Mouse (Mus musculus): ENCODE data around the gene Fam166b.

Fam166b gene

DNA sequence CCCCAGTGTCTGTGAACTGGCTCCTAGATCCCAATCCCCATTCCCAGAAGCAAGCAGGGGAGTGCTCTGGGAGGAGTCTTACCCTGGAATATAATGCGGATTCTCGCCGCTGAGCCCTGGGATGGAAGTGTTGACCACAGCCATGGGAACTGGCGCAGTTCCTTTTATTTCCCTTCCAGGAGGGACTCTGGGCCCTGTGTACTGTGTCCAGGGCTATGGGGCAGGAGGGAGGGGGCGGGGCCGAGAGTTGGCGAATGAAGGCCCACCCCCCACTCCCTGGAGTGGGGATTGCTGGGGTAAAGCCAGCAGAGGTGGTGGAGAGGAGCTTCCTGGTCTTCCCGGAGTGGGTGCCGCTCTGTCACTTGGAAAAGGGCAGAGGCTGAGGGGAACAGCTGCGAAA is at the start of gene Fam166b:
Gene Fam166b, minus strand, starts transcription at position 189 of the 400 bp plus-strand sequence.
- DNase-seq (ENCODE audit: extremely low spot score), result peak; percentile 31

DNA sequence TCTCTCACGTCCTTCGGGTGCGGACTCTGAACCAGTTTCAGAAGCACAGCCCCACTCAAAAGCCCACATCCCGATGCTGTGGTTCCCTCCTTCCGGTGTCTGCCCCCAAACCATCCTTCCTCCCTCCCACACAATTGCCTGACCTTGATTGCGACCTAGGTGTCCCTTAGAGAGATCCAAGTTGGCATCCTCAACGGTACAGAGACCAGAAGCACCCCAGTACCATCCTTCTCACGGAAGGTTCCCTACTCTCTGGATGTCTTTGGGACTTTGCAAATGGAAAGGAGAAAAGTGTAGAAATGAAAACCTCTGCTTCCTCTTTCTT is 49.6 kb upstream of the Fam166b start:
- no peak for DNase-seq (ENCODE audit: extremely low spot score)

DNA sequence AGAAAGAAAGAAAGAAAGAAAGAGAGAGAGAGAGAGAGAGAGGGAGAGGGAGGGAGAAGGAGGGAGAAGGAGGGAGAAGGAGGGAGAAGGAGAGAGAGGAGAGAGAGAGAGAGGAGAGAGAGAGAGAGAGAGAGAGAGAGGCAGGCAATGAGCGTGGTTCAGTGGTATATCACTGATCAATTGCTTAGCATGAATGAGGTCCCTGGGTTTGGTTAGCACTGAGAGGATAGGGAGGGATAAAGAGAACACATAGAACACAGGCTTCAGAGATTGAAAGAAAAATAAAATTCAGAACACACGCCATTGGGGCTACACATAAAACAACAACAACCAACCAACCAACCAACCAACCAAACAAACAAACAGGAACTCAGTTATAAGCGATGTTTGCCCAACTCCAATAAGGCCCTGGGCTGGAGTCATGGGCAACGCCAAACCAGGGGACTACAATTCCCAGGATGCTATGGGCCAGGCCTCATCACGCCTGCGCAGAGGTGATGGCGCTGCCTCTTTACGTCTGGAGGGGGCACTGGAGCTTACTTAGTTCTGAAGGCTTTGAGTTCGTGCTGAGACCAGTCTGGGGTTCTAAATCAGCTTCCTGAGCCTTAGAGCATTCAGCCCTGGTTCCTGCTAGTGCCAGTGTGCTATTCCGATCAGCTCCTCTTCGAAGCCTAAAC is 49.1 kb upstream of the Fam166b start:
- DNase-seq (ENCODE audit: extremely low spot score), result peak; percentile 81

DNA sequence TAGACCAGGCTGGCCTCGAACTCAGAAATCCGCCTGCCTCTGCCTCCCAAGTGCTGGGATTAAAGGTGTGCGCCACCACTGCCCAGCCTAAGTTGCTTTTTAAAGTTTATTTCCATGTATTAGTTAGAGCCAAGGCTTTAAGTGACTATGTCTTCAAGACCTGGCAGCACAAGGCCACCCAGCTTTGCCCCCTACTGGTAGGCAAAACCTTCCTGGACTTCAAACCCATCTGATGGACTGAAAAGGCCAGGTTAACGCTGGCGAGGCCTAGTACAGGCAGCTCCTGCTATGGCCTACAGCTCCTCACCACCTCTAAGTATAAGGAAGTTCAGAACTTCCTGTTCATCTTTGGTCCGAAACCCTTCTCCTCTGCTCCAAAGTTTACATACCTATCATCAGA is 47.7 kb upstream of the Fam166b start:
- DNase-seq (ENCODE audit: extremely low spot score), result no peak

DNA sequence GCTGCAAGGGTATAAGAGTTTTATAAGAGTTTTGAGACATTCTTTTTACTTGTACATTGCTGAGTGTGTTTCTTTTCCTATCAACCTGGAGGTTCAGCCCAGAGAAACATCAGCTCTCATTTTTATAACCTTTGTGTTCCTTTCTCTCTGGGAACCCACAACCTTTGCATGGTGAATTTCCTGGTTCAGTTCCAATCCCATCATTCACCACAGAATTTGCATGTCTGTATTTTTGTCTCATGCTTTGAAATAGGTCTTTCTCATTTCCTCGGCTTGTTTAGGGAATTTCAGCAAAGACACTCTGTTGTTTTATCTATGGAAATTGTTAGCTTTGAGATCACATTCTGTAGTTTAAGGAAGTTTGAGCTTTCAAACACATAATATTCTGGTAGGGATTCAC is 44.7 kb upstream of the Fam166b start:
- DNase-seq (ENCODE audit: extremely low spot score), result no peak

DNA sequence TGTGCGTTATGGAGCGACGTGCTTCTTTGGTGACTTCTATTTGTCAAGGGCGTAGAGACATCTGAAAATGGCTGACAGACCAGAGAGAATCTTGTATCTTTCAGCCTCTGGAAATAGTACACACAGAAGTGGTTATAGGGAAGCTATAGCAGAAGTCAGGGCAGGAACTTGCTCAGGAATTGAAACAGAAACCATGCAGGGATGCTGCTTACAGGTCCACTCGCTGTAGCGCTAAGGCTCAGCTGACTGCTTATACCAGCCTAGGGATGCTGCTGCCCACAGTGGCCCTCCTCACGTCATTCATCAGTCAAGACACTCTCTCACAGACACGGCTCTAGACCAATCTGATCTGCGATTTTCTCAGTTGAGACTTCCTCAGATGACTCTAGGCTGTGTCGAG is 41.4 kb upstream of the Fam166b start:
- no peak for DNase-seq (ENCODE audit: extremely low spot score)

DNA sequence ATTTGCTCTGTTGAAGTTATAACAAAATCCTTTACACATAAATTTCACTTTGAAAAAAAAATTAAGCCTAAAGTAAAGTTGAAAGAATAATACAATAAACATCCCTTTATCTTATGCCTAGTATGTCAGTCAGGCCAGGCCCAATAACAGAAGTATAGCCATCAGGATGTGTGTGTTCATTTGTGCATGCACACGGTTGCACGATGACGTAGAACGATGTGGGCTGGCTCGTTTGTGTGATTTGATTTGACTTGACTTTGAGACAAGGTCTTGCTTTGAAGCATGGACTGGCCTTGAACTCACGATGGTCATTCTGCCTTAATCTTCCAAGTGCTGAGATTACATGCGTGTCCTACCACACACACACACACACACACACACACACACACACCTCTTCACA is 37.9 kb upstream of the Fam166b start:
- no peak for DNase-seq (ENCODE audit: extremely low spot score)

DNA sequence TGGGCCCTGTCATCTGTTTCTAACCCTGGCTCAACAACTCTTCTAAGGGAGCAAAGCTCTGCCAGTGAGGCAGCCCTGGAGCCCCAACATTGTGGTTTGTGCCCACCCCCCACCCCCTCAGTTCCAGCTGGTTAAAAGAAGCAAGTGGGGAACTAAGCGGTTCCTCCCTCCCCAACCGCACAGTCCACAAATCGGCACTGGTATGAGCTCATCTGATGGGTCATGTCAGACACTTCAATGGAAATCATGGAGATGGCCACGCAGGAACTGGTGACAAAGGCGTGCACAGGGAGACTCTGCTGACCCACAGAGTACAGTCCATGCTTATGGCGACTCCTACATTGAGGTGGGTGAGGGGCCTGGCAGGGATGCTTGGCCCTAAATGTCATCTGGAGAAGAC is 37.0 kb upstream of the Fam166b start:
- no peak for DNase-seq (ENCODE audit: extremely low spot score)

DNA sequence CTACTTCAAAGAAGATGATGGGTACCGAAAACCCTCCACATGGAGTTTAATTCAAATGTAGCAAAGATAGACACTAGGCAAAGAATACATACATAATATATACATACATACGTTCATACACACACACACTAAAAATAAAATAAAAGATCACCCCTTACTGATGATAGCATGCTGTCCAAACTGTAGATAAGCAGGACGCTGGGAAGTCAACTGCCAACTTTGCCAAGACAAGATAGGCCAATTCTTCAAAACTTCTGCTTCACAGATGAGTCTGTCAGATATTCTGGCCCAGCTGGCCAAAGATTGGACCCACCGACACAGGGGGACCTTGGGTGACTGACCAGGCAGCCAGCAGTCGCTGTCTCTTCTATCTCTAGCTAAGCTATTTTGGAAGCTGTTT is 34.2 kb upstream of the Fam166b start:
- no peak for DNase-seq (ENCODE audit: extremely low spot score)

DNA sequence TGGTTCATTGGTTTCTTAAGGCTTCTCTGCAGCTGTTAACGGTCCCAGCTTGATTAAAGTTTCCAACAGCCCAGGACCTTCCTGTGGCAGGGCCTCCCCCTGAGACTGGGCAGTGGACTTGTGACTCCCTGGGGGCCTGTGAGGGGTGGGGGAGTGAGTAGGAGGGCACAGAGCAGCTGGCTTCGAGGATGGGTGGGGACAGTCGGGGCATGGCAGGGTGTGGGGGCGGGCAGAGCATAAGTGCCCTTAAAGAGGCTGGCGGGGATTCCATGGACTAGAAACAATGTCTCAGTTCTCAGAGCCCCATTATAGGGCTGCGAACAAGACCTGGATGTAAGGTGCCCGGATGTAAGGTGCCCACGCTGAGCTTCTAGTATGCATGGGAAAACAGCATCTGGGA is 28.2 kb upstream of the Fam166b start:
- DNase-seq (ENCODE audit: extremely low spot score), result no peak

DNA sequence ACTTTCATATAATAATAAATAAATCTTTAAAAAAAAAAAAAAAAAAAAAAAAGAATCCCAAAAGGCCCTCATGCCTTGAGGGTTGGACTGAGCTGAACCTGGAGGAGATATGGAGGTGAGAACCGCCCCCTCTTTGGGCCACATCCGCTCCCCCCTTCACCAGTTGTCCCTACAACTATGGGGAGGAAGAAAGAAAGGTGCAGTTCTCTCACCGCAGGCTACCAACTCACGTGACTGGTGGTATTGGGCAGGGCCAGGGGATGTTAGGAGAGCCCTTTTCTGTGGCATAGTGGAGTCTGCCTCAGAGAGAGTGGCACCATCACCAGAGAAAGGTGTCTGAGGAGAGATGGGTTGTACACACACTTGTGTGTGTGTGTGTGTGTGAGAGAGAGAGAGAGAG is 27.5 kb upstream of the Fam166b start:
- no peak for DNase-seq (ENCODE audit: extremely low spot score)

DNA sequence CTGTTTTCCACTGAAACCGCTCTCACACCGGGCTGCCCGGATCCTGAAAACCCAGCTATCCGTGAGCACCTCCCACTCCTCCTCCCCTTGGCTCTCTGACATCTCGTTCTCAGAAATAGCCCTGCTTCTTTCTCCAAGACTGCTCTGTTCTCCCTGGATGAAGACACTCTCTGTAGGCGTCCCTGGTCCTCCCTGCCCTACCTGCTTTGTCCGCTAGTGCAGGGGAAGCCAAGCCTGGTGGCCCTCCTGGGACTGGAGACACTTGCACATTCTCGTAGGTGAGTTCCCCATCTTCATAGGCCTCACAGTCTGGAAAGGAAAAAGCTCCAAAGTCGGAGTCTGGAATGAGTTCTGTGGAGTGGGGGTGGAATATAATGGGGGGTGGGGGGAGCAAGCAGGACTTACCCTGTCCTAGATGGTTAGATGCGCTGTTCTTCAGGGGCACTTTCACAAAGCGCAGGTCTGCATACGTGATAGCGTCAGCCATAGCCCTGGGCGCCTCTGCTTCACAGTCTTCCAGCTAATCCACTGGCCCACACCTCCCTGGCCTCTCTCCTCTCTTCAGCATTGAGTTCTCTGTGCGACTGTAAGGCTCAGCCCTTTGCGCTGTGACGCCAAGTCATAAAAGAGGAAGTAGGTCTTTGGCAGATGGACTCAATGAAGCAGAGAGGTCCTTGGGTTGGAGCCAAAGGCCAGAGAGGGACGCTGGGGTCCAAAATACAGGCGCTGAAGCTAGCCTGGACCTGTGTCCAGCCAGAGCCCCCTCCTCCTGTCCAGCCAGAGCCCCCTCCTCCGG is 25.3 kb upstream of the Fam166b start, which contains the start of gene Cd72:
Gene Cd72, minus strand, starts transcription at position 588 of the 796 bp plus-strand sequence.
- no peak for DNase-seq (ENCODE audit: extremely low spot score)

DNA sequence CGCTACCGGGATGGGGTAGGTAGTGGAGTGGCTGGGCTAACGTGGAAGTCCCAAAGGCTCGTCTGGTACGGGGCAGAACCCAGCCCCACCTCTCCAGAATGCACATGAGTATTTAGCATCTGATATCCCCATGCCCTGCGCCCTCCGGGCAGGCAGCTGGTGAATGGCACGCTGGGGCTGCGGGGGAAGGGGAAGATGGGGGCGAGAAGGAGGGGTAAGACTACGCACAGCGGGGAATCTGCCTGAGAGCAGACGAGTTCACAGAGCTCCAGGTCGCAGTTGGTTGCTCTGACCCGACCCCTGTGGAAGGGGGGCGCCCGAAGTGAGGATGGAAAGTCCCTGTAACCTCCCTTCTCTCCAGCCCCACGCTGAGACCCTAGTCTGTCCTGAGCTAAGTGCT is 24.5 kb upstream of the Fam166b start:
- peak; percentile 28 for DNase-seq (ENCODE audit: extremely low spot score)

DNA sequence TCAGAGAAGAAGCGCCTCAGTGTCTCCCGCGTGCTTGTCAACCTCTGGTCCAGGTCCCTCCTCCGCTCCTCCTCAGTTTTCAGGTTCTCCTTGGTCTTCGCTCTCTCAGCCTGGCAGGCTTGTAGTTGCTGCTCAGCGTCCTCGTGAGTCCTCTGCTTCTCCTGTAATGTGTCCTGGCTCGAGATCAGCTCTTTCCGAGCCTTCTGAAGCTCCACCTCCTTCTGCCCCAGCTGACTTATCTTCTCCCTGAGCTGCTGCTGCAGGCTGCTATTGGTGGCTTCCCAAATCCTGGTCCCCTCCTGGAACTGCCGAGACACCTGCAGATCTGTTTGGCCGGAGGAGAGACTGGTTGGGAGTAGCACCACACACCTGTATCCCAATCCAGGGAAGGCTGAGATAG is 23.4 kb upstream of the Fam166b start:
- DNase-seq (ENCODE audit: extremely low spot score), result no peak

DNA sequence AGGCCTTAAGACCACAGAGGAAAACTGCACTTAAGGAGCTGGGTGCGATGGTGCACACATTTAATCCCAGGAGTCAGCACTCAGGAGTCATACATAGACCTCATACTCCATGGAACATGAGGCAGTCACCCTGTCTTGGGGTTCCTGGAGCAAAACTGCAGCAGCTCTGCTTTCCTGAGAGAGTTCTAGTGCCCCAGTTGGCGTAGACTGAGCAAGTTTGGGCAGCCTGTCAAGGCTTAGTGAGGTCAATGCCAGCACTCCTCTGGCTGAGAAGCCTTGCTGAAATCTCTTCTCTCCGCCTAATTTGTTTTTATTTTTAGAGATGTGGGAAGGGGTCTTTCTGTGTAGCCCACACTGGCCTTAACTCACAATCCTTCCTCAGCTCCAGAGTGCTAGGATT is 19.6 kb upstream of the Fam166b start:
- no peak for DNase-seq (ENCODE audit: extremely low spot score)

DNA sequence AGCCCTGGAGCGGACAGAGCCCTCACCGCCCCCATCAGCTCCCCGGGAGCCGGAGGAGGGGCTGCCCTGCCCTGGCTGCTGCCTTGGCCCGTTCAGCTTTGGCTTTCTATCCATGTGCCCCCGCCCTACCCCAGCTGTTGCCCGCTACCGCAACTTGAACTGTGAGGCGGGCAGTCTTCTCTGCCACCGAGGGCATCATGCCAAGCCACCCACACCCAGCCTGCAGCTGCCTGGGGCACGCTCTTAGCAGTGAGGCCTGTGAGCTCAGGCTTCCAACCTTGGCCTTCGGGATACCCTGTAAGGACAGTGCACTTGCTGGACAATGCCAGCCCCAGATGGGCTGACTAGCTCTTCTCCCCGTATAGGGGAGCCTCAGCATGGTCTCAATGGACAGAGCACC is 18.3 kb upstream of the Fam166b start:
- DNase-seq (ENCODE audit: extremely low spot score), result no peak

DNA sequence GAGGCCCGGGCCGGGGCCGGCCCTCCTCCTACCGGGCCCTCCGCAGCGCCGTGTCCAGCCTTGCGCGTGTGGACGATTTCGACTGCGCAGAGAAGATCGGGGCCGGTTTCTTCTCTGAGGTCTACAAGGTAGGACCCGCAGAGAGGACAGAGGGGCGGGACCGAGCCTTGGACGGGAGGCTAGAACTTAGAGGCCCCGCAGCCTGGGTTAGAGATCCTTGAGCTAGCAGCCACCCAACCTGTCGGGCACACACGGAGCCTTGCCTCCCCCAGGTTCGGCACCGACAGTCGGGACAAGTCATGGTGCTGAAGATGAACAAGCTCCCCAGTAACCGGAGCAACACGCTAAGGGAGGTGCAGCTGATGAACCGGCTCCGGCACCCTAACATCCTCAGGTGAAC is 14.6 kb upstream of the Fam166b start:
- peak; percentile 38 for DNase-seq (ENCODE audit: extremely low spot score)

DNA sequence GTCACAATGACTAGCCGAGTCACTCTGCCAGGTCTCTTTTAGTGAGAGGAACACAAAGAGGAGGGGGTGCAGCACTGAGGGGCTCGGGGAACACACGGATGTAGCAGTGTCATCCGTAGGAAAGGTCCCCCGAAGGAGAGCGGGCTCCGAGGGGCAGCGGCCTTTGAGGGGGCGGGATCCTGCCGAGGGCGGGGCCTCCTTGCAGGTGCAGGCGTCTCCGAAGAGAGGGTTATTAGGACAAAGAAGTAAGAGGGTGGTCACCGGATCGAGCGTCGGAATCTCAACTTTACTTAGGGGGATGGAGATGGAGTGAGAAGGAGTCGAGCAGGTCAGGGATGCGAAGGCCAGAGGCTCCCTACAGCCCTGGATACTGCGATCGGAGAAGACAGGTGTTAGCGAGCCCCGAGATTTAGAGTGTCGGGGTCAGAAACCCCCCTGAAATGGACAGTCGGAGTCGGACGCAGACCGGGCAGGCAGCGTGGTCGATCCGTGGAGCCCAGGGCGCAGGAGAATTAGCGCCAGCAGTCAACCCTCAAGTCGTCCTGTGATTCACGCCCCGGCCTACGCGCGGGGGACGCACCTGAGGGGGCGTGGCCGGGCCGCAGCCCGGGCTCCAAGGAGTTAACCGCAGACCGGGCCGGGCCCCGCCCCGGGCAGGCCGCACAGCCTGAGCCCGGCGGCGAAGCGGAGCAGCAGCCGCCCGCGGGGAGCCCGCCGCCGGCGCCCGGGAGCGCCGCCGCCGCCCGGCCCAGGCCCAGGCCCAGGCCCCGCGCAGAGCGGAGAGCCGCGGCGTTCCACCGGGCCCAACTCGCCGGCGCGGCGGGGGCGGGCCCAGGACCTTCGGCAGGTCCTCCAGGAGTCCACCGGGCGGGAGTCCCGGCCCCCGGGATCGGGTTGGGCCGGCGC is 13.8 kb upstream of the Fam166b start:
- peak; percentile 72 for DNase-seq (ENCODE audit: extremely low spot score)

DNA sequence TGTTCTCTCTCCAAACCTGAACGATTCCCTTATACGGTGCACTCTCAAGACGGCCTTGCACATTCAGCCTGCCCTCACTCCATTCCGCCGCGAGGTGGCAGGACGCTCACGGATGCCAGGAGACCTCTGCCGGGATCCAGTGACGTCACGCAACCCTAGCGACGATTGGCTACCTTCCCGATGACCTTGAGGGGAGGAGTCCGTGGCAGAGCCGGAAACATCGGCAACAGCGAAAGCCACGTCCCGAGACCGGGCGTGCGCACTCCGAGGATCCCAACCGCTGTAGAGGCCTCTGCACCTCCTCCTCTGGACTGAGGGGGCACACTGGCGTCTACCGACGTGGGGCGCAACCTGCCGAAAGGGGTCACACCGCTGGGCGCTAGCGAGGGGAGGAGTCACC is 13.1 kb upstream of the Fam166b start:
- peak; percentile 98 for DNase-seq (ENCODE audit: extremely low spot score)

DNA sequence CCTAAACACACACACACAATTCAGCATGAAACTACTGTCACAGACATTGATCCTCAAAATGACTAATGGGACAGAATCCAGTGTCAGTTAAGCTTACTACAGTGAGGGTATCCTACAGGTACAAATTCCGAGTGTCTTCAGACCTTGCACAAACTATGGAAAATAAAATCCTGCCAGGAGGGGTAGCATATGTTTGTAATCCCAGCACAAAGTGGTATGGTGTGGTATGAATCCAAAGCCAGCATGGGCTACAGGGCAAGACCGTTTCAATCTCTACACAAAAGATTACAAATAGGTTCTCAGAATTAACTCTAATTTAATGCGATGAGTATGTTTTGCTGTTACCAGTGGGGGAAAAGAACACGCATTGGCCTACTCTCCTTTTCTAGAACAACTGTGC is 12.7 kb upstream of the Fam166b start, which contains the start of gene Tesk1:
Gene Tesk1, plus strand, starts transcription at position 301 of the 400 bp plus-strand sequence.
- DNase-seq (ENCODE audit: extremely low spot score), result no peak

DNA sequence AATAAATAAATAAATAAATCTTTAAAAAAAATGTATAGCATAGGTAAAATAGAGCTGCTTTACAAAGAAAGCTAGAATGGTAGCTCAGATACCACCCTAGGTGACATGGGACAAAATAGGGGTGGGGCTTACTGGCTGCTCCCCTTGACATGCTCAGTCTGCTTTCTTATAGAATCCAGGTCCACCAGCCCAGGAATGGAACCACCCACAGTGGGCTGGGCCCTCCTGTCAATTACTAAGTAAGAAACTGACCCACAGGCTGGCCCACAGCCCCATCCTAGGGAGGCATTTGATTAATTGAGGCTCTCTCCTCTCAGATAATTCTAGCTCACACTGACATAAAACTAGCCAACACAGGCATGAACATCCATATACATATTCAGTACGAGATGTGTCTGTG is 3.9 kb upstream of the Fam166b start:
- DNase-seq (ENCODE audit: extremely low spot score), result no peak

DNA sequence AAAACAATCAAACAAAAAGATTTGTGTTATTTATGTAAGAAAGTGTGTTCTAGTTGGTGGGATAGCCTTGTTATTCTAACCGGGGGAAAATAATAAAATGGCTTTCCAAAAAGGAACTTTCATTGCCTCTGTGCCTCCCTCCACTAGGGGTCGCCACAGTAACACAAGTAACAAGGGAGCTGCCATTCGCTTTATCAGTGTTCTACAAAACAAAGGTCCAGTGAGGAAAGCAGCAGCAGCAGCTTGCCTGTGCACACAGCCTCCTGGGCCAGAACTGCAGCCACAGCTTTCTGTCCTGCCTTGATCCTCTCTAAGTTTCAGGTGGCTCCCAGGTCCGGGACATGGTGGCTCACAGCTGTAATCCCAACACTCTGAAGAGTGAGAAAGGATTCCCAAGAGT is 2.8 kb upstream of the Fam166b start:
- DNase-seq (ENCODE audit: extremely low spot score), result peak; percentile 83
